Mouse (Mus musculus) heart, adult 2 months (tissue): ENCODE measurements around the gene Mettl24.

Experiments used
- CTCF ChIP-seq: fragments of 200-600 bp; IDR thresholded peaks from 2 replicates; pipeline ENCODE4 v1.8.1; 2022; ENCODE audit warnings: antibody characterized with exemption, mild to moderate bottlenecking, moderate library complexity
- POLR2A ChIP-seq: fragments of 200-500 bp; IDR thresholded peaks from 2 replicates; pipeline ENCODE4 v1.6.1; 2011; ENCODE audit warnings: mild to moderate bottlenecking, low read depth, low read length, control low read depth; ENCODE audit not compliant: insufficient read depth

DNA sequence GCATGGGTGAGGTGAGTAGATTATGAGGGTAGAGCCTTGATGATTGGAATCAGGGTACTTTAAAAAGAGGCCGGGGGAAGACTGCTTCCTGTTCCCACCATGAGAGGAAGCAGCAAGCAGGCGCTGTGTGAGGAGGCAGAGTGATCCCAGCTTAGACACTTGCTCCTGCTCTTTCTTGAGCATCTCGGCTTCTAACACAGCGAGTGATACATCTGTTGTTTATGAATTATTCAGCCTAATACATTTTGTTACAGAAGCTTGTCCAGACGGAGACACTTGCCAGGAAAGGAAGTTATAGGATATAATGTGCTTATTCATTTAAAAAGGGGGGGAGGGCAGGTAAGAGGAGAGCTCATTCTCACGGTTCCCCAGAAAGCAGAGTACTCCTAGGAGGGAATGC lies 142.9 kb downstream of the Mettl24 start:
- no peak for TF ChIP-seq POLR2A
- no peak for TF ChIP-seq CTCF
